Mouse (Mus musculus): ENCODE results near the gene Cep131.

- TF ChIP-seq CTCF (conservative IDR thresholded peaks at IDR 0.05; ENCODE audit: low read length) (no peak), POU5F1 (IDR thresholded peaks at IDR 0.05; ENCODE audit: borderline replicate concordance, low read length) (no peak)
Observed at GRCm38 (mm10) chr11:120092817-120093591, 6.4 kb upstream of the Cep131 start.
